In the genomic region with DNA sequence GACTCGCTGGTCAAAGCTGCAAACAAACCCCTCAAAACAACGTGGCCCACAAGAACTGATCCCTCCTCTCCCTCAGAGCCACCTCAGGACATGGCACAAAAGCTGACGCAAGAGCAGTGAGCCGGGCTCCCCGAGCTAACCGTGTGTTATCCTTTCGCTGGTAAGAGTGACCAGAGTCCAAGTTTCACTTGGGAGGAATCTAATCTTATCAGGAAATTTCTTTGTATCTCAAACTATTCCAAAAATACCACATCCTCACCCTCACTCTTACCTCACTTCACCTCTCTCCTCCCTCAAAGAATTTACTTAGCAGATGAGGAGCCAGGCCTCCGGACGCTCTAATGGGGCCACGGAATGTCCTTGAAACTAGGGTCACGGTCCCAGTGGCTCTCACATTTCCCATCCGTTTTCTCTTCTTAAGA, we compare ENCODE assay signal across 15 mouse cellular contexts. TPM values are rescaled to one million over a fixed set of nuclear protein-coding genes. Genes with fewer than 3 reads are reported as not detected.
DNase-seq lines count a peak whose midpoint lies in the region; ATAC-seq and TF ChIP-seq lines count a peak whose summit lies in the region.
"Had no signal": no experiment of that assay in that cellular context is flagged by ENCODE, and none has a peak within 500 bp of the region (broad histone marks: within the 10 kb centered on the region; RNA-seq: fewer than 3 reads in every experiment).

No protein-coding gene starts in this region.

- WGBS in lung, embryonic 16.5 days, result 54% methylated on average over 12 of the region's 12 CpGs
- 23% methylated on average over 12 of the region's 12 CpGs for WGBS in heart, postnatal 0 days

- peak overlapping the region; percentile 70 for H3K27ac ChIP-seq in lung, embryonic 16.5 days (ENCODE audit: low read length)
- H3K27ac ChIP-seq in heart, postnatal 0 days (ENCODE audit: low read depth), result peak overlapping the region; percentile 40
- H3K27ac ChIP-seq: hindbrain, embryonic 12.5 days; macrophage; midbrain, embryonic 12.5 days had no signal

- DNase-seq in heart, adult 9 months (ENCODE audit: low spot score in 2 of 2), result peak; percentile 54 to 78
- DNase-seq in heart, postnatal 36 days, result no peak
- DNase-seq in lung, postnatal 4 days, result no peak
- DNase-seq in heart, postnatal 0 days (ENCODE audit: low spot score), result no peak
- DNase-seq in left cerebral cortex, postnatal 14 days (ENCODE audit: low spot score in 2 of 2), result no peak
- DNase-seq: cerebellum, adult 11-12 months; gastrocnemius, postnatal 14 days; kidney, adult 11 months; thymus, postnatal 36 days had no signal

- TF ChIP-seq CTCF in heart, postnatal 0 days (IDR thresholded peaks at IDR 0.05; ENCODE audit: low read depth), result no peak

- no peak overlapping the region for H3K9ac ChIP-seq in lung, embryonic 16.5 days (ENCODE audit: low read length)
- no peak overlapping the region for H3K9ac ChIP-seq in heart, postnatal 0 days (replicated peaks; ENCODE audit: low read depth, low read length)
- H3K9ac ChIP-seq: hindbrain, embryonic 12.5 days; midbrain, embryonic 12.5 days had no signal

- no peak for TF ChIP-seq EP300 in heart, postnatal 0 days (IDR thresholded peaks at IDR 0.05; ENCODE audit: low read depth)

- H3K4me3 ChIP-seq in lung, embryonic 16.5 days (ENCODE audit: low read length), result no peak overlapping the region
- H3K4me3 ChIP-seq in heart, postnatal 0 days (ENCODE audit: low read depth, low read length), result no peak overlapping the region
- H3K4me3 ChIP-seq: hindbrain, embryonic 12.5 days; midbrain, embryonic 12.5 days; myocyte had no signal

- H3K36me3 ChIP-seq in lung, embryonic 16.5 days (ENCODE audit: control insufficient read depth, insufficient read depth, low read length), result no peaks in the 10 kb centered on the region
- no peaks in the 10 kb centered on the region for H3K36me3 ChIP-seq in heart, postnatal 0 days (replicated peaks; ENCODE audit: control insufficient read depth, insufficient read depth, low read length)
- H3K36me3 ChIP-seq: hindbrain, embryonic 12.5 days; midbrain, embryonic 12.5 days had no signal

- ATAC-seq in lung, embryonic 16.5 days (ENCODE audit: low read depth), result no peak
- ATAC-seq in heart, postnatal 0 days (ENCODE audit: insufficient read depth, low read depth), result no peak
- no peak for ATAC-seq in granulocyte monocyte progenitor cell, adult 5-6 weeks (replicated peaks; ENCODE audit: poor library complexity, severe bottlenecking)

- no peaks in the 10 kb centered on the region for H3K27me3 ChIP-seq in lung, embryonic 16.5 days (ENCODE audit: control insufficient read depth, insufficient read depth, low read depth, low read length)
- no peaks in the 10 kb centered on the region for H3K27me3 ChIP-seq in heart, postnatal 0 days (ENCODE audit: control insufficient read depth, insufficient read depth, low read length)
- H3K27me3 ChIP-seq: hindbrain, embryonic 12.5 days; midbrain, embryonic 12.5 days had no signal

- intact Hi-C loops in heart, postnatal 36 days (cut with DNase I), result loop anchor here (1.0 kb wide), 1 partner anchor 9 kb away; no protein-coding TSS in a partner anchor
- intact Hi-C loops in left cerebral cortex, postnatal 14 days (cut with DNase I), result no loop called here

- no peak overlapping the region for H3K4me2 ChIP-seq in lung, embryonic 16.5 days (ENCODE audit: low read depth, low read length)
- no peak overlapping the region for H3K4me2 ChIP-seq in heart, postnatal 0 days (ENCODE audit: low read depth, low read length)
- H3K4me2 ChIP-seq: hindbrain, embryonic 12.5 days; midbrain, embryonic 12.5 days had no signal

- no peaks in the 10 kb centered on the region for H3K9me3 ChIP-seq in lung, embryonic 16.5 days (ENCODE audit: control insufficient read depth, low read length)
- H3K9me3 ChIP-seq in heart, postnatal 0 days (replicated peaks; ENCODE audit: control insufficient read depth, low read length), result no peaks in the 10 kb centered on the region
- H3K9me3 ChIP-seq: hindbrain, embryonic 12.5 days; midbrain, embryonic 12.5 days had no signal

- H3K4me1 ChIP-seq in lung, embryonic 16.5 days (replicated peaks; ENCODE audit: control insufficient read depth, insufficient read depth, low read length), result peaks cover 39% of the 10 kb centered on the region
- H3K4me1 ChIP-seq in heart, postnatal 0 days (ENCODE audit: control insufficient read depth, insufficient read depth), result peaks cover 49% of the 10 kb centered on the region
- H3K4me1 ChIP-seq: midbrain, embryonic 12.5 days had no signal

RNA-seq across cellular contexts. Expression of a gene that starts 36.8 kb away (rescaled TPM):
- total RNA-seq in heart, postnatal 36 days (2021), result 100 to 1,000 TPM; 125 to 140 TPM
- polyA plus RNA-seq in lung, embryonic 16.5 days (2015; fragmentation: Nextera tagmentation; extraction: Ambion mirVana), result 19.7 and 20.7 TPM in 2 replicates
- total RNA-seq in heart, postnatal 0 days (2014; rRNA removed; ENCODE audit: low replicate concordance), result 27.9 and 32.3 TPM in 2 replicates
- polyA plus RNA-seq in heart, postnatal 0 days (2015; fragmentation: Nextera tagmentation; extraction: Ambion mirVana), result 22.0 and 23.4 TPM in 2 replicates
- total RNA-seq in left cerebral cortex, postnatal 14 days (2021), result 10 to 100 TPM; 29.6 to 33.9 TPM
- total RNA-seq in granulocyte monocyte progenitor cell, adult 5-6 weeks (2014; fragmentation: Nextera tagmentation), result 22.4 and 30.6 TPM in 2 replicates
- total RNA-seq in granulocyte monocyte progenitor cell, adult 5-6 weeks (2017), result 21.0 and 22.5 TPM in 2 replicates

Comparison
In these comparisons a context has a peak if more than half of its experiments do, and no peak if none do; other contexts are left out.
1. DNase-seq: peak in heart, adult 9 months (2 of 2); none in heart, postnatal 36 days (0 of 2), lung, postnatal 4 days (0 of 2), heart, postnatal 0 days (single experiment) and left cerebral cortex, postnatal 14 days (0 of 2).